Mouse (Mus musculus): ENCODE measurements around the gene 2210016F16Rik.
"Not testable (repeated sequence)": the region's sequence is repeated elsewhere in the genome, so short reads cannot be mapped to it uniquely, and the experiment has no call there.

The 2210016F16Rik gene

DNA sequence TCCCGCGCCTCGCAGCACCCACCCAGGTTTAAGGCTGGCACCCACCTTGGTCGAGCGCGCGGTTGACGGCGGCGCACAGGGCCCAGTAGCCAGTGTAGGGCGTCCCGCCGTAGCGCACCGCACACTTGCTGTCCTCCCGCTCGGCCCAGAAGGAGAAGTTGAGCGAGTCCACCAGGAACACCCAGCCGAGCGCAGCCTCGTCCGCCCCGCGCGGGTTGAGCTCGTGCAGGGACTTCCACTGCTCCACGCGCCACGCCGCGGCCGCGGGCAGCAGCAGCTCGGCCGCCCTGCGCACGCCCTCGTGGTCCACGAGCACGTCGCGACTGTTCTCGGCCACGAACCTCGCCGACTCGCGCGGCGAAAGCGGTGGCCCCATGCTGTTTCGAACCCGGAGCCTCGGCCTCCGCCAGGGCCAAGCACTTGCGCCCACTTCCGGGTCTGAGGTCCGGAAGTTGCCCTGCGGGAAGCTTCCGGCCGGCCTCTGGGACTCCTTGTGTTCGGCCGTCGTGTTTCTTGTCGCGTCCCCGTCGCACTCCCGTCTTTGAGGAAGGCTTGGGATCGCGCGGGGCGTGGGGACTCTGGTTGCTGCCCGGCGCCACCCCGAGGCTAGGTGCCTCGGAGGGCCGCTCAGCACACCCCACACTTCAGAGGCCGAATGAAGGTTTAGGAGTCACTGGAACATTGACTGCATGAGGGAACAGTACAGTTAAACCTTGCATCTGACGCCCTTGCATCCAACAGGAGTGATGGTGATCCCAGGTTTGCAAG lies at the start of gene 2210016F16Rik:
Gene 2210016F16Rik, minus strand, starts transcription at position 447 of the 768 bp plus-strand sequence.
- peak; percentile 73 for DNase-seq (ENCODE audit: low spot score)

- no peak for DNase-seq (ENCODE audit: low spot score)
These were observed 38.1 kb upstream of the 2210016F16Rik start for GRCm38 (mm10) chr13:58423061-58423660.

DNA sequence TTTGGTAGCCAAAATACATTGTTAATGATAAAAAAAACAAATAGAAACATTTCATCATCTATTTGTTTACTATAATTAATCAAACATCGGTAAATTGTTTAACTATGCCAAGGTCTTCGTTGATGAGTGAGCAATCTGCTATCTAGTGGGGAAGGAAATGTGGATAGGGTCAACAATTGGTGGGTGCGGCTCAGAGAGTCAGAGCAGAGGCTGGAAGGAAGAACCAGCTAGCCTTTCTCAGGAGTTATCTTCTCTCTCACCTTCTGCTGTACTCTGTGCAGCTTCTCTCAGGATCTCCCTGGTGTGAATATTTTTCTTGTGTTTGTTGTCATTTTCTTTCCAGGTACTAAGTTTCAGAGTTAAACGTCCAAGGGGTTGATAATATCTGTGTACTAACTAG lies 37.2 kb upstream of the 2210016F16Rik start:
- no peak for DNase-seq (ENCODE audit: low spot score)

GRCm38 (mm10) chr13:58421026-58421425 lies 36.0 kb upstream of the 2210016F16Rik start:
- DNase-seq (ENCODE audit: low spot score), result no peak

DNA sequence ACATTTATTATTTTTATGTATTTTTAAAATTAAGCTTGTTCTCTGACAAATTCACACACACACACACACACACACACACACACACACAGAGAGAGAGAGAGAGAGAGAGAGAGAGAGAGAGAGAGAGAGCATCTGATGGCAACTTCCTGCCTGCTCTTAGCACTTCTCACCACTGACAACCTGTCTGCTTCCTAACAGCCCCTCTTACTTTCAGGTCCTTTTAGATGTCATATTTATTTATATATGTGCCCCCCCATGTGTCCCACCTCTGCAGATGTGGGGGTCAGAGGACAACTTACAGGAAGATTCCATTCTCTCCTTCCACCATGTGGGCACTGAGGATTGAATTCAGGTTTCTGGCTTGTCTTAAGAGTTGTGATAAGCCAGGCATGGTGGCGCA lies 34.2 kb upstream of the 2210016F16Rik start:
- DNase-seq (ENCODE audit: low spot score), result no peak

- DNase-seq (ENCODE audit: low spot score), result no peak
These were observed 33.6 kb upstream of the 2210016F16Rik start for GRCm38 (mm10) chr13:58418656-58419055.

- DNase-seq (ENCODE audit: low spot score), result no peak
These were observed 30.8 kb upstream of the 2210016F16Rik start for GRCm38 (mm10) chr13:58415838-58416237.

GRCm38 (mm10) chr13:58415374-58415773 lies 30.3 kb upstream of the 2210016F16Rik start:
- no peak for DNase-seq (ENCODE audit: low spot score)

DNA sequence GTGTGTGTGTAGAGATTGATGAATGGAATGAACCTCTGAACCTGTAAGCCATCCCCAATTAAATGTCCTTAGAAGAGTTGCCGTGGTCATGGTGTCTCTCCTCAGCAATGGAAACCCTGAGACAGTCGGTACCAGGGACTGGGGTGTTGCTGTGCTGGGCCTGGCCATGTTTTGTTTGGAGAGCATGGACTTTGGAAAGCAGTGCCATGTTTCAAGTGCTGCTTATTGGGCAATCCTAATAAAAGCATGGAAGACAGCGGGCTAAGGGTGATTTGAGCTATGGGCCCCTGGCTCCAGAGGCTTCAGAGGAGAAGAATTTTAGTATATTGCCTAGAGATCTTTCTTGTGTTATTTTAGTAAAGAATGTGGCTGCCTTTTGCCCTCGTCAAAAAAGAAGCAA lies 26.0 kb upstream of the 2210016F16Rik start:
- no peak for DNase-seq (ENCODE audit: low spot score)

GRCm38 (mm10) chr13:58403243-58403642 lies 18.2 kb upstream of the 2210016F16Rik start, which contains the start of gene Hnrnpk:
TSS of gene Hnrnpk (minus strand) at chr13:58403343.
- not testable (repeated sequence) for DNase-seq (ENCODE audit: low spot score)

DNA sequence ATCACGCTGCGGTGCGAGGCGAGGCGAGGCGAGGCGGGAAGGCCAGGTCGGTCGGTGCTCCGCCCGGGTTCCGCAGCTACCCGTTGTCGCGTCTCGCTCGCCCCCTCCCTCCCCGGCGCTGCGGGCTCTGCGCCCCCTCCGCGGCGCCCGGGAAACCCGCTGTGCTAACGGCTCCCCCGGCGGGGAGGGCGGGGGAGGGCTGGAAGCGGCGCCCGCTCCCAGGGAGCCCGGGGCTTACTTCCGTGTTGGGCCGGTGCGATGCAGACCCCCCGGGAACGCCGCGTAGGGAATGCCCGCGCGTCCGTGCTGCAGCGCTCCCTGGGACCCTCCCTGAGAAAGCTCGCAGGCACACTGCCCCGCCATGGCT lies 17.7 kb upstream of the 2210016F16Rik start:
- no peak for DNase-seq (ENCODE audit: low spot score)

- DNase-seq (ENCODE audit: low spot score), result peak; percentile 98
These were observed 17.1 kb upstream of the 2210016F16Rik start, which contains the start of gene Rmi1 for GRCm38 (mm10) chr13:58402003-58402743. TSS of gene Rmi1 (plus strand) at chr13:58402248.

GRCm38 (mm10) chr13:58401135-58402002 lies 16.3 kb upstream of the 2210016F16Rik start:
- peak; percentile 79 for DNase-seq (ENCODE audit: low spot score)

DNA sequence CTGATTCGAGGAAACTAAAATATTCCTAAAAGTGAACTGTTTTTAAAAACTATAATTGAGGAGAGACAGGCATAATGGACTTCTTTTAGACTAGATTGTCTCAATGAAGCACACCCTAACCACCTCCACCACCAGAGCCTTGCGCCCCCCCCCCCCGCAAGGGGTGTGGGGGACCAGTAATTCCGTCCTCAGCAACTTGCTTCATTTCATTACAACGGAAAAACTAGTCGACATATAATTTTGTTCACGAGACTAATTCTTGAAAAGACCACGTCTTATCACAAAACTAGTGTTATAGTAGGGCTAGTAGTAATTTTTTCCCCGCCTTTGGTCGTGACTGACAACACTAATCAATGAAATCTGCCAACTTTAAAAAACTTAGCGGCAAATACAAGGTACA lies 15.6 kb upstream of the 2210016F16Rik start:
- no peak for DNase-seq (ENCODE audit: low spot score)

GRCm38 (mm10) chr13:58397651-58398050 lies 12.6 kb upstream of the 2210016F16Rik start:
- DNase-seq (ENCODE audit: low spot score), result no peak

DNA sequence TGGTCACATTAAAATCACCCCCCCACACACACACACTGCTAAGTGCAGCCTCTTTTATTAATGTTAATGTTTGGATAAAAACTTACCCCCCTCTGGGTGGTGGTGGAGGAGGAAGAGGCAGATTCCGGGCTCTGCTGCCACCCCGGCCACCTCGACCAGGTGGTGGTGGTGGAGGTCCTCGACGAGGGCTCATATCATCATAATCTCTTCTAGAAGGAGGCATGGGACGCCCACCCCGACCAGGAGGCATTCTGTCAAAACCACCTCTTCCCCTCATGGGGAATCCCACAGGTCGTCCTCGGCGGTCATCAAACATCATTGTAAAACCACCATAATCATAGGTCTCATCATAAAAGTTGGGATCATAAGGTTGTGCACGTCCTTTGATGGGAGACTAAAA lies 9.4 kb upstream of the 2210016F16Rik start:
- DNase-seq (ENCODE audit: low spot score), result not testable (repeated sequence)

- DNase-seq (ENCODE audit: low spot score), result no peak
These were observed 4.4 kb upstream of the 2210016F16Rik start for GRCm38 (mm10) chr13:58389324-58389951.

GRCm38 (mm10) chr13:58388379-58388778 lies 3.4 kb upstream of the 2210016F16Rik start:
- DNase-seq (ENCODE audit: low spot score), result no peak

DNA sequence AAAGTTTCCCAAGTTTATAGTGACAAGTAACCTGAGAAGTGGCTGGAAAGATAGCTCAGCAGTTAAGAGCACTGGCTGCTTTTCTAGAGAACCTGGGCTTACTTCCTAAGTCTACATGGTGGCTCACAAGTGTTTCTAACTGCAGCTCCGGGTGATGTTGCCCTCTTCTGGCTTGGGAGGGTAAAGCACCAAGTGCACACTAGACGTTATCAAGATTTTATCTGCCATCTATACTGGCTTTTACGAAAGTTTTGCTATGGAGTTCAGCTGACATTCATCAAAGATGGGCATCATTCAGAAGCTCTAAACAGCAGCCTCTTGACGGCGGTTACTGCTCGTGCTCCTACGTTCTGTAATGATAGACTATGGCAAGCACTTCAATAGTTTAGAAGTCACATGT lies 2.9 kb upstream of the 2210016F16Rik start:
- DNase-seq (ENCODE audit: low spot score), result peak; percentile 80

DNA sequence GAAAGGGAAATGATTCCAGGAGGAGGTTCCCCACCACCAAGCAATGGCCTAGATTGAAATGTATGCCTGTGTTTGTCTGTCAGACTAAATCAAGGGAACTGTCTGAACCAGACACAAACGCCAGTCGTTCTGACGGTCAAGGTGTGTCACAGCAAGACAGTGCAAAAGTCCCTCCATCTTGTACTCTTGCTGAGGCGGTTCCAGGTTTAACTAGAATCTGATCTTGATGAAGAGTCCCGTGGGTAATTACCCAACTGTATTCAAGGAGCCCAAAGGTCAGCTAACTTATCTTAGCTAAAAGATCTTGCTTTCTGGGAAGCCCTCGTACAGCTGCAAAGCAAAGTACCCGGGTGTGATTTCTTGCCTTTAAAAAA lies 509 bp upstream of the 2210016F16Rik start:
- no peak for DNase-seq (ENCODE audit: low spot score)

DNA sequence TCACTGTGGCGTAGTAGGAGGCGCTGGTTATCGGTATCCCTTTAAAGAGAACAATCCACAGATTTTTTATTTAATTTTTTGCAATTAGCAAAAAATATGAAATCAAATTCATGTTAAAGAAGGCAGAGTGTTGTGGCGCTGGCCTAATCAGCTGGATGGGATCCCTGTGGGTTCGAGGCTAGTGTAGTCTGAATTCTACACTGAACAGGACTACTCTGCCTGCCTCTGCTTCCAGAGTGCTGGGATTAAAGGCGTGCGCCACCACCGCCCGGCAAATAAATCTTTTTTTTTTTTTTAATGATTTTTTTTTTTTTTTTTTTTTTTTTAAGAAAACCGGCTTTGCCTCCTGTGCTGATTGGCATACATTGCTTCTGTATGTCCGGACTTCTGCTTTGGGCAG lies 654 bp downstream of the 2210016F16Rik start:
- no peak for DNase-seq (ENCODE audit: low spot score)

- DNase-seq (ENCODE audit: low spot score), result no peak
These were observed 11.9 kb downstream of the 2210016F16Rik start for GRCm38 (mm10) chr13:58373153-58373470.

Measured in urinary bladder, postnatal 14 days (tissue).